Mouse (Mus musculus) midbrain, embryonic 10.5 days (tissue): ENCODE measurements at regions not wholly inside any gene's neighbourhood (a gene's known extent, or its start where the extent isn't known, plus 50 kb on each side); places are given as distances from the start of the nearest gene placed in this dataset.

ENCODE experiments used
- DNase-seq: peaks from one replicate; pipeline ENCODE4 v3.0.0-alpha.2; 2017; ENCODE audit warnings: low spot score
- H3K27ac ChIP-seq: fragments of 300-500 bp; sonication (generic); replicated peaks from 2 replicates; pipeline ENCODE4 v1.5.1; 2016; ENCODE audit warnings: mild to moderate bottlenecking
- H3K27me3 ChIP-seq: fragments of 300-500 bp; sonication (generic); 2 replicates; pipeline ENCODE4 v1.6.1; 2016; ENCODE audit warnings: low read depth, mild to moderate bottlenecking; ENCODE audit not compliant: poor library complexity, severe bottlenecking
- H3K36me3 ChIP-seq: fragments of 300-500 bp; sonication (generic); 2 replicates; pipeline ENCODE4 v1.6.1; 2016; ENCODE audit warnings: mild to moderate bottlenecking, moderate library complexity
- H3K4me1 ChIP-seq: fragments of 300-500 bp; sonication (generic); 2 replicates; pipeline ENCODE4 v1.6.1; 2016
- H3K4me3 ChIP-seq: fragments of 300-500 bp; sonication (generic); 2 replicates; pipeline ENCODE4 v1.5.1; 2016; ENCODE audit warnings: mild to moderate bottlenecking, moderate library complexity
- H3K9me3 ChIP-seq: fragments of 300-500 bp; sonication (generic); replicated peaks from 2 replicates; pipeline ENCODE4 v1.6.1; 2016; ENCODE audit warnings: mild to moderate bottlenecking
- WGBS: fragments of 180-500 bp; shearing (Covaris S2); methylation state at CpG from one replicate; pipeline ENCODE4 v1.1.7; 2016; 5-methylcytosine and 5-hydroxymethylcytosine counted together

GRCm38 (mm10) chr13:44024612-44025011 is 240.0 kb downstream of the Cd83 start:
- Histone ChIP-seq H3K27ac (no peak overlapping the region), H3K27me3 (peaks cover 98% of the 10 kb centered on the region), H3K9me3 (no peaks in the 10 kb centered on the region), H3K4me3 (no peak overlapping the region), H3K4me1 (peaks cover 28% of the 10 kb centered on the region), H3K36me3 (no peaks in the 10 kb centered on the region)
- 54% methylated on average over 3 of the region's 3 CpGs for WGBS
- DNase-seq: no peak

GRCm38 (mm10) chr13:44026321-44027255 is 242.0 kb downstream of the Cd83 start:
- Histone ChIP-seq H3K27ac (no peak overlapping the region), H3K4me3 (no peak overlapping the region), H3K9me3 (no peaks in the 10 kb centered on the region), H3K4me1 (peaks cover 8% of the 10 kb centered on the region), H3K27me3 (peaks cover 94% of the 10 kb centered on the region), H3K36me3 (no peaks in the 10 kb centered on the region)
- WGBS: 85% methylated on average over 26 of the region's 26 CpGs
- DNase-seq: no peak

GRCm38 (mm10) chr13:44028081-44028480 is 243.5 kb downstream of the Cd83 start:
- no peak overlapping the region for H3K4me3 ChIP-seq
- WGBS: 93% methylated on average over 6 of the region's 6 CpGs
- peaks cover 89% of the 10 kb centered on the region for H3K27me3 ChIP-seq
- H3K9me3 ChIP-seq: no peaks in the 10 kb centered on the region
- no peak overlapping the region for H3K27ac ChIP-seq
- no peaks in the 10 kb centered on the region for H3K36me3 ChIP-seq
- H3K4me1 ChIP-seq: no peaks in the 10 kb centered on the region
- DNase-seq: no peak

GRCm38 (mm10) chr13:44030590-44030989 is 246.0 kb downstream of the Cd83 start:
- H3K27ac ChIP-seq: no peak overlapping the region
- H3K4me3 ChIP-seq: no peak overlapping the region
- H3K9me3 ChIP-seq: no peaks in the 10 kb centered on the region
- 89% methylated on average over 5 of the region's 5 CpGs for WGBS
- DNase-seq: no peak
- H3K4me1 ChIP-seq: no peaks in the 10 kb centered on the region
- no peaks in the 10 kb centered on the region for H3K36me3 ChIP-seq
- H3K27me3 ChIP-seq: peaks cover 66% of the 10 kb centered on the region

GRCm38 (mm10) chr13:44037774-44038294 is 253.3 kb downstream of the Cd83 start:
- H3K4me1 ChIP-seq: peaks cover 17% of the 10 kb centered on the region
- DNase-seq: no peak
- WGBS: 77% methylated on average over 8 of the region's 8 CpGs
- H3K4me3 ChIP-seq: no peak overlapping the region
- H3K9me3 ChIP-seq: no peaks in the 10 kb centered on the region
- H3K27ac ChIP-seq: no peak overlapping the region
- H3K36me3 ChIP-seq: no peaks in the 10 kb centered on the region
- H3K27me3 ChIP-seq: peaks cover 65% of the 10 kb centered on the region

- no peak for DNase-seq
- 56% methylated on average over 7 of the region's 7 CpGs for WGBS
- no peaks in the 10 kb centered on the region for H3K9me3 ChIP-seq
- H3K36me3 ChIP-seq: no peaks in the 10 kb centered on the region
- H3K27me3 ChIP-seq: peaks cover 61% of the 10 kb centered on the region
- no peak overlapping the region for H3K27ac ChIP-seq
- H3K4me3 ChIP-seq: no peak overlapping the region
- H3K4me1 ChIP-seq: peaks cover 21% of the 10 kb centered on the region
These were observed 253.7 kb downstream of the Cd83 start for GRCm38 (mm10) chr13:44038322-44038721.

GRCm38 (mm10) chr13:44040640-44041039 is 256.1 kb downstream of the Cd83 start:
- no peak for DNase-seq
- H3K9me3 ChIP-seq: no peaks in the 10 kb centered on the region
- peaks cover 40% of the 10 kb centered on the region for H3K4me1 ChIP-seq
- H3K36me3 ChIP-seq: no peaks in the 10 kb centered on the region
- 75% methylated on average over 7 of the region's 7 CpGs for WGBS
- H3K27ac ChIP-seq: no peak overlapping the region
- no peak overlapping the region for H3K4me3 ChIP-seq
- H3K27me3 ChIP-seq: peaks cover 74% of the 10 kb centered on the region

- H3K9me3 ChIP-seq: no peaks in the 10 kb centered on the region
- no peaks in the 10 kb centered on the region for H3K36me3 ChIP-seq
- H3K4me3 ChIP-seq: peak overlapping the region; percentile 9; the same call in 1 of the 2 replicates
- WGBS: 55% methylated on average over 9 of the region's 9 CpGs
- DNase-seq: no peak
- peaks cover 73% of the 10 kb centered on the region for H3K27me3 ChIP-seq
- H3K4me1 ChIP-seq: peaks cover 38% of the 10 kb centered on the region
- no peak overlapping the region; the same call in 1 of the 2 replicates for H3K27ac ChIP-seq
These were observed 258.3 kb downstream of the Cd83 start for GRCm38 (mm10) chr13:44042730-44043493.

- Histone ChIP-seq H3K36me3 (no peaks in the 10 kb centered on the region), H3K27me3 (peaks cover 70% of the 10 kb centered on the region), H3K4me1 (peaks cover 33% of the 10 kb centered on the region), H3K4me3 (peak overlapping the region; percentile 9; the same call in 1 of the 2 replicates), H3K9me3 (no peaks in the 10 kb centered on the region), H3K27ac (peak overlapping the region; percentile 49; the same call in 1 of the 2 replicates)
- DNase-seq: peak; percentile 52
- WGBS: 14% methylated on average over 5 of the region's 5 CpGs
These were observed 258.9 kb downstream of the Cd83 start for GRCm38 (mm10) chr13:44043494-44043885.

- no peak for DNase-seq
- WGBS: 82% methylated on average over 23 of the region's 23 CpGs
- peak overlapping the region; percentile 42; the same call in 1 of the 2 replicates for H3K27ac ChIP-seq
- H3K9me3 ChIP-seq: no peaks in the 10 kb centered on the region
- no peaks in the 10 kb centered on the region for H3K36me3 ChIP-seq
- peaks cover 67% of the 10 kb centered on the region for H3K27me3 ChIP-seq
- H3K4me3 ChIP-seq: no peak overlapping the region
- H3K4me1 ChIP-seq: peaks cover 33% of the 10 kb centered on the region
These were observed 260.1 kb downstream of the Cd83 start for GRCm38 (mm10) chr13:44044546-44045216.

- 75% methylated on average over 2 of the region's 2 CpGs for WGBS
- DNase-seq: no peak
These were observed 261.9 kb downstream of the Cd83 start for GRCm38 (mm10) chr13:44046436-44046835.

GRCm38 (mm10) chr13:44054157-44054556 is 269.6 kb downstream of the Cd83 start:
- H3K4me3 ChIP-seq: no peak overlapping the region
- no peaks in the 10 kb centered on the region for H3K9me3 ChIP-seq
- H3K36me3 ChIP-seq: no peaks in the 10 kb centered on the region
- no peak for DNase-seq
- WGBS: 32% methylated on average over 7 of the region's 7 CpGs
- no peak overlapping the region for H3K27ac ChIP-seq
- H3K27me3 ChIP-seq: peaks cover 83% of the 10 kb centered on the region
- peaks cover 31% of the 10 kb centered on the region for H3K4me1 ChIP-seq

More at GRCm38 (mm10) chr13:44046436-44046835, 261.9 kb downstream of the Cd83 start:
- Histone ChIP-seq H3K9me3 (no peaks in the 10 kb centered on the region), H3K27ac (no peak overlapping the region), H3K36me3 (no peaks in the 10 kb centered on the region), H3K4me3 (no peak overlapping the region), H3K4me1 (peaks cover 29% of the 10 kb centered on the region), H3K27me3 (peaks cover 65% of the 10 kb centered on the region)
